Mouse (Mus musculus): ENCODE data around the gene Zfyve1. TPM values are rescaled to one million over a fixed set of nuclear protein-coding genes. Genes with fewer than 3 reads are reported as not detected.

The Zfyve1 gene
- total and polyA plus RNA-seq, 3 experiments = 8.0 to 8.3 TPM; not detected in 1

DNA sequence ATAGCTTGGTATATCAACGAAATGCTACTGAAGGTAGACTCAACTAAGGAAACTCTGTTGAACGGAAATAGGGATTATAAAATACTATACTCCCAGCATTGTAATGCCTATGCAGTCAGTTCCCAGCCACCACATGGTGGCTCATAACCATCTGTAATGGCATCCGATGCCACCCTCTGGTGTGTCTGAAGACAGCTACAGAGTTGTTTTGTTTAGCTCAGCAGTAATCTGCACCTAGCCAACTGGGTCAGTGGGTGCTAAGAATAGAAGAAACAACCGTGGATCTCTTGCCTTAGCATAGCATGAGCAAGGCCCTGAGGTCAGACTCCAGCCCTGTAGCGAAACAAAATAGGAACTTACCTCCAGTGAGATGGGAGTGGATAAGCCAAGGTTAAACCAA lies 72.7 kb downstream of the Zfyve1 start:
- peaks cover 0 to 6% of the 10 kb centered on the region in 2 experiments; a peak in 2 of 4 replicates for H3K36me3 ChIP-seq (ENCODE audit: control insufficient read depth in 1 of 2, insufficient read depth in 2 of 2, low read length in 2 of 2)
- no peaks in the 10 kb centered on the region for H3K9me3 ChIP-seq (replicated peaks; ENCODE audit: insufficient read depth, low read length)
- peaks cover 1% of the 10 kb centered on the region for H3K79me2 ChIP-seq (ENCODE audit: control insufficient read depth, insufficient read depth, low read length, poor library complexity)
- DNase-seq (ENCODE audit: low read depth, low spot score) = no peak
- no peak overlapping the region for H3K27ac ChIP-seq (ENCODE audit: control insufficient read depth, low read depth, low read length)
- H3K4me3 ChIP-seq (ENCODE audit: control insufficient read depth in 1 of 2, insufficient read depth in 1 of 2, low read depth in 2 of 2, low read length in 2 of 2) = no peak overlapping the region
- TF ChIP-seq CHD2 (IDR thresholded peaks at IDR 0.05; ENCODE audit: low read length) (no peak), MAZ (IDR thresholded peaks at IDR 0.05; ENCODE audit: low read depth, low read length) (no peak), RAD21 (IDR thresholded peaks at IDR 0.05; ENCODE audit: low read depth, low read length) (no peak), SIN3A (IDR thresholded peaks at IDR 0.05; ENCODE audit: low read length) (no peak), NELFE (IDR thresholded peaks at IDR 0.05; ENCODE audit: low read depth, low read length) (no peak), GATA1 (IDR thresholded peaks at IDR 0.05; ENCODE audit: low read depth, low read length) (no peak), MYB (IDR thresholded peaks at IDR 0.05; ENCODE audit: low read depth, low read length) (no peak), ETS1 (IDR thresholded peaks at IDR 0.05; ENCODE audit: low read depth, low read length) (no peak), MAX (IDR thresholded peaks at IDR 0.05; ENCODE audit: low read length) (no peak), UBTF (IDR thresholded peaks at IDR 0.05; ENCODE audit: borderline replicate concordance, insufficient read depth, low read depth, low read length) (no peak), MEF2A (IDR thresholded peaks at IDR 0.05; ENCODE audit: extremely low read depth, insufficient replicate concordance, low read depth, low read length, poor library complexity, severe bottlenecking) (no peak), CHD1 (IDR thresholded peaks at IDR 0.05; ENCODE audit: low read depth, low read length) (no peak), TBP (IDR thresholded peaks at IDR 0.05; ENCODE audit: low read depth, low read length) (no peak)
- H3K4me1 ChIP-seq (ENCODE audit: control insufficient read depth in 1 of 2, insufficient read depth in 2 of 2, low read length in 2 of 2) = peaks cover 5 to 9% of the 10 kb centered on the region in 2 experiments
- H3K9ac ChIP-seq (ENCODE audit: control insufficient read depth, low read depth, low read length, poor library complexity, severe bottlenecking) = no peak overlapping the region
- no peaks in the 10 kb centered on the region for H3K27me3 ChIP-seq (ENCODE audit: control insufficient read depth in 1 of 2, insufficient read depth in 2 of 2, low read length in 2 of 2)

DNA sequence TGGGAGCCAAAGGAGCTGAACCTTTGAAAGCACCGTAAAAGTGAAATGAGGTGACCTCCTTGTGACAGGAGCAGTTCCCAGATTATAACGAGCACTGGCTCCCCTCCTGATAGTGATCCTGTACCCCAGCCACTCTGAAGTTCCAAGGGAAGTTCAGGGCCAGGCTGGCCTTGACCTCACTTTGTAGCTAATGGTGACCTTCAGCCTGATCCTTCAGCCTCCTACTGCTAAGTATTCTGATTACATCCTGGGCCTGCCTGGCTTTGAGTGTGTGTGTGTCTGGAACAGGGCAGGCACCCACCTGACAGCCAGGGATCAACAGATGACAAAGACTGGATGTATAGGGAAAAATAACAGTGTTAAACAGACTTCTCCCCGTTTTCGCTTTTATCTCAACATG lies 73.1 kb downstream of the Zfyve1 start:
- DNase-seq (ENCODE audit: low read depth, low spot score) = no peak
- Histone ChIP-seq H3K9ac (ENCODE audit: control insufficient read depth, low read depth, low read length, poor library complexity, severe bottlenecking) (no peak overlapping the region), H3K4me1 (ENCODE audit: control insufficient read depth in 1 of 2, insufficient read depth in 2 of 2, low read length in 2 of 2) (peaks cover 9% of the 10 kb centered on the region in 2 experiments), H3K4me3 (ENCODE audit: control insufficient read depth in 1 of 2, insufficient read depth in 1 of 2, low read depth in 2 of 2, low read length in 2 of 2) (no peak overlapping the region), H3K27me3 (ENCODE audit: control insufficient read depth in 1 of 2, insufficient read depth in 2 of 2, low read length in 2 of 2) (no peaks in the 10 kb centered on the region), H3K9me3 (replicated peaks; ENCODE audit: insufficient read depth, low read length) (no peaks in the 10 kb centered on the region), H3K27ac (ENCODE audit: control insufficient read depth, low read depth, low read length) (no peak overlapping the region), H3K79me2 (ENCODE audit: control insufficient read depth, insufficient read depth, low read length, poor library complexity) (peaks cover 1% of the 10 kb centered on the region), H3K36me3 (ENCODE audit: control insufficient read depth in 1 of 2, insufficient read depth in 2 of 2, low read length in 2 of 2) (peaks cover 0 to 6% of the 10 kb centered on the region in 2 experiments; a peak in 2 of 4 replicates)
- TF ChIP-seq ETS1 (IDR thresholded peaks at IDR 0.05; ENCODE audit: low read depth, low read length) (no peak), USF2 (IDR thresholded peaks at IDR 0.05; ENCODE audit: borderline replicate concordance in 1 of 2, insufficient read depth in 1 of 2, low read depth in 1 of 2, low read length in 2 of 2) (no peak), MAZ (IDR thresholded peaks at IDR 0.05; ENCODE audit: low read depth, low read length) (no peak), NELFE (IDR thresholded peaks at IDR 0.05; ENCODE audit: low read depth, low read length) (no peak), MAX (IDR thresholded peaks at IDR 0.05; ENCODE audit: low read length) (no peak), ELF1 (IDR thresholded peaks at IDR 0.05; ENCODE audit: low read depth, low read length) (no peak), JUND (IDR thresholded peaks at IDR 0.05; ENCODE audit: low read depth, low read length) (no peak), MAFK (IDR thresholded peaks at IDR 0.05; ENCODE audit: borderline replicate concordance, low read depth, low read length) (no peak), HCFC1 (IDR thresholded peaks at IDR 0.05; ENCODE audit: low read depth, low read length) (no peak), SMC3 (IDR thresholded peaks at IDR 0.05; ENCODE audit: low read depth, low read length) (no peak), ZNF384 (IDR thresholded peaks at IDR 0.05; ENCODE audit: low read depth, low read length) (no peak), GATA1 (IDR thresholded peaks at IDR 0.05; ENCODE audit: low read depth, low read length) (no peak), USF1 (IDR thresholded peaks at IDR 0.05; ENCODE audit: low read depth, low read length) (no peak), POLR2A (IDR thresholded peaks at IDR 0.05; ENCODE audit: control insufficient read depth in 1 of 2, insufficient read depth in 1 of 2, low read depth in 1 of 2, low read length in 2 of 2, poor library complexity in 1 of 2) (no peak), EP300 (IDR thresholded peaks at IDR 0.05; ENCODE audit: low read depth in 1 of 2, low read length in 2 of 2) (no peak), POLR2AphosphoS5 (IDR thresholded peaks at IDR 0.05; ENCODE audit: borderline replicate concordance, low read depth, low read length) (no peak)
